Comparison of ENCODE assay signal across 15 mouse cellular contexts in the genomic region with DNA sequence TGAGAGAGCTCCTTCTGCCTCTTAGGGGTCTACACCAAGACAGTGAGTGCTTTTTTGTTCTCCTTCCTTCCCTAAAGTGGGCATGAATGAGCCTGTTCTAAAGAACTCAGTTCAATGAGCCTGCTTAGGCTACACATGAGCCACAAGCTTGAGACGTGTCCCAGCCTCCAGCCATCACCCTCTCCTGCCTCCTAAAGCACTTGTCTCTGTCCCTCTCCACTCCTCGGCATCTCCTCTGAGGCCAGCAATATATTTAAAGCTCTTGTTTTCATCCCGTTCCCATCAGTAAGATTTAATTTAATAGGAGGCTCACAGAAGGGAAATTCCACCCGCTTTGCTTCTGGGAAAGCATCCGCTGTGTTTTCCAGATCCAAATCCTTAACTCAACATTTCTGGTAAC.
DNase-seq lines count a peak whose midpoint lies in the region; ATAC-seq and TF ChIP-seq lines count a peak whose summit lies in the region.
"Had no signal": no experiment of that assay in that cellular context is flagged by ENCODE, and none has a peak within 500 bp of the region (broad histone marks: within the 10 kb centered on the region; RNA-seq: fewer than 3 reads in every experiment).

No protein-coding gene starts in this region.

- no peaks in the 10 kb centered on the region for H3K9me3 ChIP-seq in liver, postnatal 0 days (ENCODE audit: low read length)
- H3K9me3 ChIP-seq in liver, embryonic 11.5 days (ENCODE audit: control insufficient read depth, low read length) = no peaks in the 10 kb centered on the region
- H3K9me3 ChIP-seq: embryonic facial prominence, embryonic 13.5 days; hindbrain, embryonic 15.5 days; kidney, embryonic 15.5 days; limb, embryonic 13.5 days; midbrain, embryonic 13.5 days; neural tube, embryonic 13.5 days had no signal

- H3K9ac ChIP-seq in liver, postnatal 0 days (replicated peaks) = no peak overlapping the region
- H3K9ac ChIP-seq in liver, embryonic 11.5 days (ENCODE audit: low read depth, low read length) = no peak overlapping the region
- H3K9ac ChIP-seq: embryonic facial prominence, embryonic 13.5 days; forebrain, postnatal 0 days; hindbrain, embryonic 15.5 days; kidney, embryonic 15.5 days; limb, embryonic 13.5 days; midbrain, embryonic 13.5 days; neural tube, embryonic 13.5 days had no signal

- intact Hi-C loops in heart, postnatal 36 days (cut with DNase I) = loop anchor here (1.0 to 5.0 kb wide), 4 partner anchors 78 to 353 kb away; partner anchors contain the start of genes Ptgr1 and Ugcg

- H3K36me3 ChIP-seq in liver, postnatal 0 days (replicated peaks; ENCODE audit: insufficient read depth, low read length) = peaks cover 4% of the 10 kb centered on the region; the same call in 1 of the 2 replicates
- H3K36me3 ChIP-seq in liver, embryonic 11.5 days (ENCODE audit: control insufficient read depth, insufficient read depth, low read length) = no peaks in the 10 kb centered on the region; the same call in 1 of the 2 replicates
- H3K36me3 ChIP-seq: embryonic facial prominence, embryonic 13.5 days; hindbrain, embryonic 15.5 days; kidney, embryonic 15.5 days; limb, embryonic 13.5 days; midbrain, embryonic 13.5 days; neural tube, embryonic 13.5 days had no signal

- 81% methylated on average over 5 of the region's 5 CpGs for WGBS in liver, postnatal 0 days (ENCODE audit: insufficient replicate concordance)
- WGBS in liver, embryonic 11.5 days = 82% methylated on average over 5 of the region's 5 CpGs

- no peaks in the 10 kb centered on the region for H3K27me3 ChIP-seq in liver, postnatal 0 days (ENCODE audit: insufficient read depth, low read length)
- no peaks in the 10 kb centered on the region for H3K27me3 ChIP-seq in liver, embryonic 11.5 days (replicated peaks; ENCODE audit: control insufficient read depth, insufficient read depth, low read length)
- H3K27me3 ChIP-seq: embryonic facial prominence, embryonic 13.5 days; hindbrain, embryonic 15.5 days; kidney, embryonic 15.5 days; limb, embryonic 13.5 days; midbrain, embryonic 13.5 days; neural tube, embryonic 13.5 days had no signal

- H3K4me3 ChIP-seq in liver, postnatal 0 days (ENCODE audit: low read depth, low read length) = no peak overlapping the region
- no peak overlapping the region for H3K4me3 ChIP-seq in liver, embryonic 11.5 days (ENCODE audit: low read depth, low read length)
- H3K4me3 ChIP-seq: embryonic facial prominence, embryonic 13.5 days; hindbrain, embryonic 15.5 days; kidney, embryonic 15.5 days; limb, embryonic 13.5 days; midbrain, embryonic 13.5 days; neural tube, embryonic 13.5 days had no signal

- DNase-seq in heart, adult 11 months = peak; percentile 89
- DNase-seq in heart, postnatal 36 days = no peak
- no peak for DNase-seq in liver, postnatal 0 days
- no peak for DNase-seq in liver, embryonic 11.5 days (ENCODE audit: low spot score)
- DNase-seq in thymus, postnatal 4 days = peak; percentile 11
- no peak for DNase-seq in thymus, postnatal 10 days (ENCODE audit: low spot score in 2 of 2)
- DNase-seq in right cerebral cortex, adult 2 months (ENCODE audit: low spot score in 2 of 2) = no peak
- DNase-seq in layer of hippocampus, adult 11-12 months (ENCODE audit: low spot score) = no peak

- H3K4me2 ChIP-seq in liver, postnatal 0 days (ENCODE audit: low read depth, low read length) = no peak overlapping the region
- H3K4me2 ChIP-seq in liver, embryonic 11.5 days = no peak overlapping the region
- H3K4me2 ChIP-seq: embryonic facial prominence, embryonic 13.5 days; hindbrain, embryonic 15.5 days; kidney, embryonic 15.5 days; limb, embryonic 13.5 days; midbrain, embryonic 13.5 days; neural tube, embryonic 13.5 days had no signal

- no peak for TF ChIP-seq CTCF in liver, postnatal 0 days (IDR thresholded peaks at IDR 0.05; ENCODE audit: low read depth)

- peaks cover 7% of the 10 kb centered on the region; the same call in 1 of the 2 replicates for H3K4me1 ChIP-seq in liver, postnatal 0 days (ENCODE audit: insufficient read depth)
- H3K4me1 ChIP-seq in liver, embryonic 11.5 days (replicated peaks; ENCODE audit: control insufficient read depth, insufficient read depth, low read length) = no peaks in the 10 kb centered on the region
- H3K4me1 ChIP-seq: hindbrain, embryonic 15.5 days had no signal

- no peak for TF ChIP-seq EP300 in liver, postnatal 0 days (IDR thresholded peaks at IDR 0.05; ENCODE audit: low read depth)

- peak overlapping the region; percentile 29; the same call in 1 of the 2 replicates for H3K27ac ChIP-seq in liver, postnatal 0 days (ENCODE audit: low read depth)
- H3K27ac ChIP-seq in liver, embryonic 11.5 days (ENCODE audit: low read depth, low read length) = no peak overlapping the region
- H3K27ac ChIP-seq: embryonic facial prominence, embryonic 13.5 days; hindbrain, embryonic 15.5 days; kidney, embryonic 15.5 days; limb, embryonic 13.5 days; midbrain, embryonic 13.5 days; neural tube, embryonic 13.5 days had no signal

- no peak for ATAC-seq in liver, postnatal 0 days
- no peak for ATAC-seq in liver, embryonic 11.5 days (replicated peaks; ENCODE audit: low FRiP score)

Comparison
In these comparisons a context has a peak if more than half of its experiments do, and no peak if none do; other contexts are left out.
1. DNase-seq: peak in heart, adult 11 months (single experiment) and thymus, postnatal 4 days (single experiment); none in heart, postnatal 36 days (0 of 2), liver, postnatal 0 days (single experiment), liver, embryonic 11.5 days (single experiment), thymus, postnatal 10 days (0 of 2), right cerebral cortex, adult 2 months (0 of 2) and layer of hippocampus, adult 11-12 months (single experiment).